Mouse (Mus musculus) embryonic fibroblast, embryonic 13.5 days (primary cell): ENCODE data around the gene Col4a2. TPM values are rescaled to one million over a fixed set of nuclear protein-coding genes. Genes with fewer than 3 reads are reported as not detected.

Source experiments
- H3K27ac ChIP-seq: 2 replicates; pipeline ENCODE4 v1.5.1; 2012; ENCODE audit warnings: low read length, control low read depth, inconsistent platforms; ENCODE audit not compliant: insufficient read depth
- H3K4me1 ChIP-seq: 2 replicates; pipeline ENCODE4 v1.6.1; 2011; ENCODE audit warnings: low read length; ENCODE audit not compliant: control insufficient read depth, insufficient read depth
- H3K4me3 ChIP-seq: 2 replicates; pipeline ENCODE4 v1.5.1; 2011; ENCODE audit warnings: mild to moderate bottlenecking, control low read depth, low read length; ENCODE audit not compliant: insufficient read depth
- CTCF ChIP-seq: IDR thresholded peaks from 2 replicates; pipeline ENCODE4 v1.5.1; 2011; ENCODE audit warnings: mild to moderate bottlenecking, control low read depth, low read length, moderate library complexity, borderline replicate concordance; ENCODE audit not compliant: insufficient read depth
- POLR2A ChIP-seq: IDR thresholded peaks from 2 replicates; pipeline ENCODE4 v1.6.1; 2011; ENCODE audit warnings: low read depth, mild to moderate bottlenecking, control low read depth, low read length, moderate library complexity
- polyA plus RNA-seq: library from polyadenylated mRNA; stranded (reverse); fragments of >200 nt; gene quantifications from 2 replicates; pipeline ENCODE4 v1.2.4, GENCODE M21; 2011; ENCODE audit warnings: low read depth; ENCODE audit not compliant: missing spikeins, insufficient read length

Col4a2 gene
- polyA plus RNA-seq, 1 experiment: 282 TPM

- Histone ChIP-seq H3K27ac (no peak overlapping the region), H3K4me3 (no peak overlapping the region), H3K4me1 (peaks cover 4% of the 10 kb centered on the region; the same call in 1 of the 2 replicates)
- TF ChIP-seq CTCF (no peak), POLR2A (no peak)
Measured at GRCm38 (mm10) chr8:11473072-11473471, 160.5 kb downstream of the Col4a2 start.

GRCm38 (mm10) chr8:11475397-11475796 is 162.8 kb downstream of the Col4a2 start:
- Histone ChIP-seq H3K4me3 (no peak overlapping the region), H3K27ac (no peak overlapping the region), H3K4me1 (peaks cover 4% of the 10 kb centered on the region; the same call in 1 of the 2 replicates)
- no peak for TF ChIP-seq CTCF
- TF ChIP-seq POLR2A: no peak

- H3K27ac ChIP-seq: no peak overlapping the region
- peaks cover 4% of the 10 kb centered on the region; the same call in 1 of the 2 replicates for H3K4me1 ChIP-seq
- TF ChIP-seq CTCF: no peak
- TF ChIP-seq POLR2A: no peak
- H3K4me3 ChIP-seq: no peak overlapping the region
Measured at GRCm38 (mm10) chr8:11475876-11476275, 163.3 kb downstream of the Col4a2 start.

- Histone ChIP-seq H3K27ac (peak overlapping the region; percentile 57), H3K4me3 (peak overlapping the region; percentile 57), H3K4me1 (peaks cover 4% of the 10 kb centered on the region; the same call in 1 of the 2 replicates)
- TF ChIP-seq CTCF (no peak), POLR2A (peak; percentile 60)
Measured at GRCm38 (mm10) chr8:11476338-11477177, 164.0 kb downstream of the Col4a2 start.

- Histone ChIP-seq H3K27ac (peak overlapping the region; percentile 57), H3K4me3 (peak overlapping the region; percentile 57), H3K4me1 (peaks cover 4% of the 10 kb centered on the region; the same call in 1 of the 2 replicates)
- no peak for TF ChIP-seq CTCF
- no peak for TF ChIP-seq POLR2A
Measured at GRCm38 (mm10) chr8:11477178-11477553, 164.6 kb downstream of the Col4a2 start.

- Histone ChIP-seq H3K27ac (peak within 1 kb of the TSS; percentile 57; the same call in 1 of the 2 replicates), H3K4me1 (peaks cover 4% of the 10 kb centered on the region; the same call in 1 of the 2 replicates), H3K4me3 (peak within 1 kb of the TSS; percentile 57)
- TF ChIP-seq POLR2A (peak; percentile 46; the same call in 1 of the 2 replicates), CTCF (no peak)
Measured at GRCm38 (mm10) chr8:11477811-11478761, 165.5 kb downstream of the Col4a2 start, which contains the start of gene Rab20. TSS of gene Rab20 (minus strand) at chr8:11478710.

- no peak overlapping the region for H3K4me3 ChIP-seq
- TF ChIP-seq POLR2A (no peak), CTCF (no peak)
- H3K4me1 ChIP-seq: peaks cover 4% of the 10 kb centered on the region; the same call in 1 of the 2 replicates
- no peak overlapping the region for H3K27ac ChIP-seq
Measured at GRCm38 (mm10) chr8:11478807-11479527, 166.4 kb downstream of the Col4a2 start.

- H3K4me3 ChIP-seq: no peak overlapping the region
- H3K4me1 ChIP-seq: peaks cover 4% of the 10 kb centered on the region; the same call in 1 of the 2 replicates
- TF ChIP-seq POLR2A (no peak), CTCF (no peak)
- no peak overlapping the region for H3K27ac ChIP-seq
Measured at GRCm38 (mm10) chr8:11479591-11479990, 167.0 kb downstream of the Col4a2 start.

- no peak overlapping the region for H3K4me3 ChIP-seq
- no peaks in the 10 kb centered on the region for H3K4me1 ChIP-seq
- no peak for TF ChIP-seq POLR2A
- TF ChIP-seq CTCF: no peak
- no peak overlapping the region for H3K27ac ChIP-seq
Measured at GRCm38 (mm10) chr8:11481876-11482275, 169.3 kb downstream of the Col4a2 start.
